Mouse (Mus musculus): ENCODE results near the gene Cbwd1. TPM values are rescaled to one million over a fixed set of nuclear protein-coding genes. Genes with fewer than 3 reads are reported as not detected.

Gene Cbwd1
- polyA plus RNA-seq, 1 experiment from 2014 or later: 24.9 TPM

- Histone ChIP-seq H3K36me3 (ENCODE audit: control insufficient read depth, insufficient read depth, low read length) (no peaks in the 10 kb centered on the region), H3K27ac (ENCODE audit: low read depth, low read length) (no peak overlapping the region), H3K9me3 (ENCODE audit: control insufficient read depth, low read length) (no peaks in the 10 kb centered on the region), H3K4me2 (replicated peaks; ENCODE audit: low read depth, low read length) (no peak overlapping the region), H3K27me3 (ENCODE audit: control insufficient read depth, insufficient read depth, low read length) (peaks cover 40% of the 10 kb centered on the region), H3K4me1 (replicated peaks; ENCODE audit: control insufficient read depth, insufficient read depth, low read length) (no peaks in the 10 kb centered on the region), H3K4me3 (ENCODE audit: low read depth, low read length) (no peak overlapping the region), H3K9ac (ENCODE audit: low read depth, low read length) (no peak overlapping the region)
- ATAC-seq (ENCODE audit: low FRiP score): no peak
- WGBS: 76% methylated on average over 5 of the region's 5 CpGs
- DNase-seq (ENCODE audit: low spot score): no peak
These were observed 37.2 kb upstream of the Cbwd1 start for GRCm38 (mm10) chr19:24998561-24998960.

- Histone ChIP-seq H3K36me3 (ENCODE audit: control insufficient read depth, insufficient read depth, low read length) (no peaks in the 10 kb centered on the region), H3K27ac (ENCODE audit: low read depth, low read length) (no peak overlapping the region), H3K4me1 (replicated peaks; ENCODE audit: control insufficient read depth, insufficient read depth, low read length) (no peaks in the 10 kb centered on the region), H3K4me3 (ENCODE audit: low read depth, low read length) (no peak overlapping the region), H3K27me3 (ENCODE audit: control insufficient read depth, insufficient read depth, low read length) (peaks cover 40% of the 10 kb centered on the region), H3K4me2 (replicated peaks; ENCODE audit: low read depth, low read length) (no peak overlapping the region), H3K9me3 (ENCODE audit: control insufficient read depth, low read length) (no peaks in the 10 kb centered on the region), H3K9ac (ENCODE audit: low read depth, low read length) (no peak overlapping the region)
- no peak for ATAC-seq (ENCODE audit: low FRiP score)
- 75% methylated on average over 12 of the region's 12 CpGs for WGBS
- DNase-seq (ENCODE audit: low spot score): no peak
These were observed 35.6 kb upstream of the Cbwd1 start for GRCm38 (mm10) chr19:24996815-24997704.

- Histone ChIP-seq H3K4me2 (replicated peaks; ENCODE audit: low read depth, low read length) (no peak overlapping the region), H3K36me3 (ENCODE audit: control insufficient read depth, insufficient read depth, low read length) (no peaks in the 10 kb centered on the region), H3K4me1 (replicated peaks; ENCODE audit: control insufficient read depth, insufficient read depth, low read length) (no peaks in the 10 kb centered on the region), H3K27ac (ENCODE audit: low read depth, low read length) (no peak overlapping the region), H3K4me3 (ENCODE audit: low read depth, low read length) (no peak overlapping the region), H3K27me3 (ENCODE audit: control insufficient read depth, insufficient read depth, low read length) (peaks cover 20% of the 10 kb centered on the region), H3K9me3 (ENCODE audit: control insufficient read depth, low read length) (no peaks in the 10 kb centered on the region), H3K9ac (ENCODE audit: low read depth, low read length) (no peak overlapping the region)
- 54% methylated on average over 8 of the region's 8 CpGs for WGBS
- DNase-seq (ENCODE audit: low spot score): no peak
- ATAC-seq (ENCODE audit: low FRiP score): no peak
These were observed 33.5 kb upstream of the Cbwd1 start for GRCm38 (mm10) chr19:24994900-24995299.

- no peaks in the 10 kb centered on the region for H3K4me1 ChIP-seq (replicated peaks; ENCODE audit: control insufficient read depth, insufficient read depth, low read length)
- DNase-seq (ENCODE audit: low spot score): no peak
- no peaks in the 10 kb centered on the region for H3K9me3 ChIP-seq (ENCODE audit: control insufficient read depth, low read length)
- H3K4me2 ChIP-seq (replicated peaks; ENCODE audit: low read depth, low read length): no peak overlapping the region
- H3K27me3 ChIP-seq (ENCODE audit: control insufficient read depth, insufficient read depth, low read length): peaks cover 7% of the 10 kb centered on the region
- H3K9ac ChIP-seq (ENCODE audit: low read depth, low read length): no peak overlapping the region
- H3K27ac ChIP-seq (ENCODE audit: low read depth, low read length): no peak overlapping the region
- 60% methylated on average over 6 of the region's 6 CpGs for WGBS
- ATAC-seq (ENCODE audit: low FRiP score): no peak
- H3K36me3 ChIP-seq (ENCODE audit: control insufficient read depth, insufficient read depth, low read length): no peaks in the 10 kb centered on the region
- H3K4me3 ChIP-seq (ENCODE audit: low read depth, low read length): no peak overlapping the region
These were observed 32.1 kb upstream of the Cbwd1 start for GRCm38 (mm10) chr19:24993526-24993925.

- Histone ChIP-seq H3K27ac (ENCODE audit: low read depth, low read length) (no peak overlapping the region), H3K36me3 (ENCODE audit: control insufficient read depth, insufficient read depth, low read length) (no peaks in the 10 kb centered on the region), H3K4me2 (replicated peaks; ENCODE audit: low read depth, low read length) (no peak overlapping the region), H3K9me3 (ENCODE audit: control insufficient read depth, low read length) (no peaks in the 10 kb centered on the region), H3K27me3 (ENCODE audit: control insufficient read depth, insufficient read depth, low read length) (no peaks in the 10 kb centered on the region), H3K4me1 (replicated peaks; ENCODE audit: control insufficient read depth, insufficient read depth, low read length) (no peaks in the 10 kb centered on the region), H3K4me3 (ENCODE audit: low read depth, low read length) (no peak overlapping the region), H3K9ac (ENCODE audit: low read depth, low read length) (no peak overlapping the region)
- WGBS: 82% methylated on average over 7 of the region's 7 CpGs
- no peak for DNase-seq (ENCODE audit: low spot score)
- ATAC-seq (ENCODE audit: low FRiP score): no peak
These were observed 28.9 kb upstream of the Cbwd1 start for GRCm38 (mm10) chr19:24990138-24990822.

GRCm38 (mm10) chr19:24988831-24989230 lies 27.4 kb upstream of the Cbwd1 start:
- Histone ChIP-seq H3K9ac (ENCODE audit: low read depth, low read length) (no peak overlapping the region), H3K36me3 (ENCODE audit: control insufficient read depth, insufficient read depth, low read length) (no peaks in the 10 kb centered on the region), H3K27me3 (ENCODE audit: control insufficient read depth, insufficient read depth, low read length) (no peaks in the 10 kb centered on the region), H3K9me3 (ENCODE audit: control insufficient read depth, low read length) (no peaks in the 10 kb centered on the region), H3K4me1 (replicated peaks; ENCODE audit: control insufficient read depth, insufficient read depth, low read length) (no peaks in the 10 kb centered on the region), H3K4me2 (replicated peaks; ENCODE audit: low read depth, low read length) (no peak overlapping the region), H3K27ac (ENCODE audit: low read depth, low read length) (no peak overlapping the region), H3K4me3 (ENCODE audit: low read depth, low read length) (no peak overlapping the region)
- 76% methylated on average over 5 of the region's 5 CpGs for WGBS
- no peak for ATAC-seq (ENCODE audit: low FRiP score)
- no peak for DNase-seq (ENCODE audit: low spot score)

GRCm38 (mm10) chr19:24987355-24987754 lies 25.9 kb upstream of the Cbwd1 start:
- H3K9me3 ChIP-seq (ENCODE audit: control insufficient read depth, low read length): no peaks in the 10 kb centered on the region
- H3K9ac ChIP-seq (ENCODE audit: low read depth, low read length): no peak overlapping the region
- H3K4me3 ChIP-seq (ENCODE audit: low read depth, low read length): no peak overlapping the region
- no peak overlapping the region for H3K27ac ChIP-seq (ENCODE audit: low read depth, low read length)
- H3K36me3 ChIP-seq (ENCODE audit: control insufficient read depth, insufficient read depth, low read length): no peaks in the 10 kb centered on the region
- H3K4me1 ChIP-seq (replicated peaks; ENCODE audit: control insufficient read depth, insufficient read depth, low read length): no peaks in the 10 kb centered on the region
- 70% methylated on average over 4 of the region's 4 CpGs for WGBS
- H3K27me3 ChIP-seq (ENCODE audit: control insufficient read depth, insufficient read depth, low read length): no peaks in the 10 kb centered on the region
- ATAC-seq (ENCODE audit: low FRiP score) (no peak), DNase-seq (ENCODE audit: low spot score) (no peak)
- H3K4me2 ChIP-seq (replicated peaks; ENCODE audit: low read depth, low read length): no peak overlapping the region

GRCm38 (mm10) chr19:24985045-24985444 lies 23.6 kb upstream of the Cbwd1 start:
- Histone ChIP-seq H3K9me3 (ENCODE audit: control insufficient read depth, low read length) (no peaks in the 10 kb centered on the region), H3K27ac (ENCODE audit: low read depth, low read length) (no peak overlapping the region), H3K36me3 (ENCODE audit: control insufficient read depth, insufficient read depth, low read length) (no peaks in the 10 kb centered on the region), H3K4me3 (ENCODE audit: low read depth, low read length) (no peak overlapping the region), H3K4me2 (replicated peaks; ENCODE audit: low read depth, low read length) (no peak overlapping the region), H3K9ac (ENCODE audit: low read depth, low read length) (no peak overlapping the region), H3K27me3 (ENCODE audit: control insufficient read depth, insufficient read depth, low read length) (no peaks in the 10 kb centered on the region), H3K4me1 (replicated peaks; ENCODE audit: control insufficient read depth, insufficient read depth, low read length) (no peaks in the 10 kb centered on the region)
- WGBS: 88% methylated on average over 2 of the region's 2 CpGs
- DNase-seq (ENCODE audit: low spot score): no peak
- no peak for ATAC-seq (ENCODE audit: low FRiP score)

Data from hindbrain, embryonic 11.5 days (tissue).